Mouse (Mus musculus): Measurements from ENCODE around the gene Atp5mpl. TPM values are rescaled to one million over a fixed set of nuclear protein-coding genes. Genes with fewer than 3 reads are reported as not detected.

Gene Atp5mpl
- 100 to 1,000 TPM; 458 to 498 TPM for total RNA-seq (2021)
- long read RNA-seq, transcript Atp5mpl-201 (4 exons, 366 nt) = major isoform, 254 of 260 reads
- long read RNA-seq, partial matches to known transcripts = 2 of 260 reads
- long read RNA-seq, other reads (novel, unspliced or antisense) = 2 of 260 reads

DNA sequence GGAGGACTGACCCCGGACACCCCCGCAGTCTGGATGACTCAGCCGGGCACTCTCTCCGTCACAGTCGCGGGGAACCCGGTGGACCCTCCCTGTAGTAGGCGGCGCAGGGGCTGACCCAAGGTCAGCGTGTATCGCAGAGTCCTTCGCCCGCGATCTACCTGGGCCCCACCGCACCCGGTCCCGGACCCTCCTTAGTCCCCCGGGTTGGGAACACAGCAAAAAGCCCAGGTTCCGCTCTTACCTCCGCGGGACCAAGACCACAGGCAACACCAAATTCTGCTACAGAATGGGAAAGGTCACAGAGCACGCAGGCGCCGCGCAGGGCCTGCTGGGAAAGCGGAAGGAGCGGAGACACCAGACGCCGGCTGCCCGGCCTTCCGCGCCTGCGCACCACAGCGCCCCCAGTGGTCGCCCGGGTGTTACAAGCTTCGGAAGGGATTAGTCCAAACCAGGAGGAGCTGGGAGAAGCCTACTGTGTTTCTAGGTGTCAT, at the start of gene Atp5mpl:
TSS of gene Atp5mpl (minus strand) at position 295 of the 491 bp plus-strand sequence.
- DNase-seq (ENCODE audit: low spot score in 2 of 2) = peak; percentile 99

- DNase-seq (ENCODE audit: low spot score in 2 of 2) = no peak
Measured at GRCm38 (mm10) chr12:112016346-112016745, 49.6 kb upstream of the Atp5mpl start.

DNA sequence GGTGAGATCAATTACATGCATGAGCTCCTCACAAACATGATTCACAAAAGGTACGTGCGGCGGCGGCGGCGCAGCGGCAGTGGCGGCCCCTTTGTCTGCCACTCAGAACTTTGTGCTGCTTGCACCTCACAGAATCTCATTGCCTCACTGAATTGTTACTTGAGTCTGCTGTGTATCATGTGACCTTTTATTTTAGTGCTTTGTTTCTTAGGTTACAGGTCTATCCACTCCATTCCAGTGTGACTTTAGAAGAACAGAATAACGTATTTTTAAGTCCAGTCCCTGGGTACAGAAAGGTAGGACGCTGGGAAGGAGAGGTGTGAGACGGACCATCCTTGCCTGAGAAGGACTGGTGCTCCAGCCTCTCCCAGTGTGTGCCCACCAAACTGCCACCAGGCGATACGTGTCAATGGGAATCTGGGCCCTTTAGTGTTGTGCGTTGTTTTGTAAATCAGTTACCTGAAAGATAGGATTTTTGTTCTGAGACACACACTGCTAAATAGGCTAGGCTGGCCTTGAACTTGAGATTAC, 46.6 kb upstream of the Atp5mpl start:
- no peak for DNase-seq (ENCODE audit: low spot score in 2 of 2)

DNA sequence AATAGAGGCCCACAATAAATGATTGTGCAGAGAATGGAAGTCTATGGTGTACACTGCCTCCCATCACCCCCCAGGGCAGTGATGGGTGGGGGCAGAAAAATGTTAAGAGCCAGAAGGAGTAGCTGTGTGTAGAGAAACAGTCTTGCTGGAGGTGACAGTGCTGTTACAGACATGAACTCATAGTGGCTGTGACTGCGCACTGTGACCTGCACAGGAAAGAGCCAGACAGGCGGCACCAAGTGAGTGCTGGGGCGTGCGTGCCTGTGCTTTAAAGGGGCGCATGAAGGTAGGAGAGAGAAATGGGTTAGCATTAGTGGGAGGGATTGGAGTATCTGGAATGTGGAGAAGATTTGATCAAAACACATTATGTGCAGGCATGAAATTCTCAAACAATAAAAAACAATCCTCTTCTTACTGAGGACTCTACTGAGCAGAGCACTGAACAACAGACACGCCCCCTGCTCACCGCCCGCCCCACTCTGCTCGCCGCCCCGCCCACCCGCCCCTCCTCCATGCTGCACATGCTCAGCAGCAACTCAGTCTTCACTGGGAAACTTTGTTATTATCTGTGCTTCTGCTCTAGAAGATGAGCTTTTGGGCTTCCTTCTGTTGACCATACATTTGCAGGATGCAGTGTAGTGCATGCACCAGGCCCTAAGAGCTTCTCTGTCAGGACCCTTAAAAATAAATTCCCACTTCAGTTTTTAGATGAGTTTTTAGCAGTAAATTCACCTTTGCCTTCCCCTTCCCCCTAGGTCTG, 45.9 kb upstream of the Atp5mpl start:
- no peak for DNase-seq (ENCODE audit: low spot score in 2 of 2)

- peak; percentile 83 to 87 for DNase-seq (ENCODE audit: low spot score in 2 of 2)
Measured at GRCm38 (mm10) chr12:112001223-112001622, 34.4 kb upstream of the Atp5mpl start.

DNA sequence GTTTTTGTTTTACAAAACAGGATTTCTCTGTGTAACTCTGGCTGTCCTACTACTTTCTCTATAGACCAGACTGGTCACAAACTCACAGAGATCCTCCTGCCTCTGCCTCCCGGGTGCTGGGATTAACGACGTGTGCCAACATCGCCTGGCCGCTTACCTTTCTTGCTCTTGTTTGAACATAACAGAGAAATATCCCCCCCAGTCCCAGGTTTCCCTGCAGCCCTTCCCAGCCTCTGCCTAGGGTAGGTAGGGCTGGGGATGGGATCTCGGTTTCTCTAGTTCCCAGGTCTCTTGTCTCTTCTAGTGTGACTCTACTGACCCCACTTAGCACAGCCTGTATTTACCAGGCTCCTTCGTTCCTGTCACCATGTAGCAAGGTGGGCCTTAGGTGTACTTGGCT, 33.0 kb upstream of the Atp5mpl start:
- no peak for DNase-seq (ENCODE audit: low spot score in 2 of 2)

GRCm38 (mm10) chr12:111995161-111995560, 28.4 kb upstream of the Atp5mpl start:
- no peak for DNase-seq (ENCODE audit: low spot score in 2 of 2)

GRCm38 (mm10) chr12:111992626-111993025, 25.8 kb upstream of the Atp5mpl start:
- no peak for DNase-seq (ENCODE audit: low spot score in 2 of 2)

- DNase-seq (ENCODE audit: low spot score in 2 of 2) = no peak
Measured at GRCm38 (mm10) chr12:111986756-111987155, 20.0 kb upstream of the Atp5mpl start.

DNA sequence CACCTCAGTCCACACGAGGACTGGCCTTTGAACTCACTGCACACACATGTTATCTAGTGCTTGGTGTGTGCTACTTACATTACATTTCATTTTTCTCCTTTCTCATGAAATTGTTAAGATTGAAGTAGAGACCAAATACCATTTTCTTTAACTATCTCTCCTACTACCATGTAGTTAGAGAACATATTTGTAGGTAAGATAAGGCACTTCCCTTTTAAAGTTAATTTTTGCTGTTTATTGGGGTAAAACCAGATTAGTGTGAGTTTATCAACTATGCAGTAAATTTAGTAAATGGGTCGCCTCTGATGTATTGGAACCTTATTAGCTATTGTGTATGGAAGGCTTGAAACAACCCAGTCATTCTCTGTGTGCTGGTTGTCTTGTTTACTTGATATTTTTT, 16.4 kb upstream of the Atp5mpl start:
- DNase-seq (ENCODE audit: low spot score in 2 of 2) = no peak

GRCm38 (mm10) chr12:111981831-111982230, 15.1 kb upstream of the Atp5mpl start:
- no peak for DNase-seq (ENCODE audit: low spot score in 2 of 2)

- DNase-seq (ENCODE audit: low spot score in 2 of 2) = no peak
Measured at GRCm38 (mm10) chr12:111980887-111981367, 14.2 kb upstream of the Atp5mpl start, which contains the start of gene Rd3l. Gene Rd3l (minus strand): TSS chr12:111981317.

DNA sequence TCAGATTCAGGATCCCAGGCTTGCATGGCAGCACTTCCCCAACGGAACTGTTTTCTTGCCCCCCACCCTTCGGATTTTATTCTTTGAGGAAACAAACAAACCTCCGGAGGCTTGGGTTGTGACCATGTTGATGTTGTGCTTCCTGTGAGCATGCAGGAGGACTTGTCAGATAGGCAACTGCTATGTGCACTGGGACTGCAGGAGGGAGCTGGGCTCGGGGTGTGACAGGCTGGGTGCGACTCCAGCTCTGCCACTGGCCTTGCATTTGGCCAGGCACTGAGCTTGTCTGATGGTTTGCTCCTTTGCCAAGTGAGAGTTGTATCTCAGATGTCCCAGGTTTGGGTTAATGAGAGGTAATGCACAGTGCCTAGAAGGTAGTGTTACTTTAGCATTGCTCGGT, 11.5 kb upstream of the Atp5mpl start:
- DNase-seq (ENCODE audit: low spot score in 2 of 2) = no peak

- DNase-seq (ENCODE audit: low spot score in 2 of 2) = no peak
Measured at GRCm38 (mm10) chr12:111977138-111977537, 10.4 kb upstream of the Atp5mpl start.

DNA sequence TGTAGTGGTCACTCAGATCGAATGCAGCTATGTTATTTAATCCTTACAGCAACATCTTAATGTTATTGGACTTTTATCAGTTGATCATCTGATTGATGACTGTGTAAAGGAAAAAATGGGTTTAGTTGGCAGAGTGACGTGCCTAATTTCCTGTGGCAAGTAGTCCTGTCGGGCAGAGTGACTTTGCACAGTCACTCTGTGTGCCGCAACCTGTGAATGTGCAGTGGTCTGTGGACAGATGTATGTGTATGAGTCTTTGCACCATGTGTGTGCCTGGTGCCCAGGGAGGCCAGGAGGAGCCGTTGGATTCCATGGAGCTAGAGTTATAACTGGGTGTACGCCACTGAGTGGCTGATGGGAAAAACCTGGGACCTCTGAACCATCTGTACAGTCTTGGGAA, 7.8 kb upstream of the Atp5mpl start:
- DNase-seq (ENCODE audit: low spot score in 2 of 2) = no peak

DNA sequence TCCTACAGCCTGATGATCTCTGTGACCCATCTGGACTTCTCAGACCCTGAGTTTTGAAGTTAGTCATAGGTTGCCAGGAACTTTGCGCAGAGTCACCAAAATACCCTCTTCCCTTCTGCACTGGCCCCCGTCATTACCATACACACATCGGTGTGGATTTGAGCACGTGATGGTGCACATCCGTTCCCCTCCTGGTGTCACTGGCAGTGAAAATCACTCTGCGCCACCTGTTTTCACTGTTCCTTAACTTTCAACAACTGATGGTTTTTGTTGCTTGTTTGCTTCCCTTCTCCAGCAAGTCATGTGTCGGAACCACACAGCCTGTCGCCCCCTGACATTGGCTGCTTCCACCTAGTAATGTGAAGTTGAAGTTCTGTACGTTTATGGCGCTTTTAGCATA, 5.7 kb upstream of the Atp5mpl start:
- DNase-seq (ENCODE audit: low spot score in 2 of 2) = no peak

DNA sequence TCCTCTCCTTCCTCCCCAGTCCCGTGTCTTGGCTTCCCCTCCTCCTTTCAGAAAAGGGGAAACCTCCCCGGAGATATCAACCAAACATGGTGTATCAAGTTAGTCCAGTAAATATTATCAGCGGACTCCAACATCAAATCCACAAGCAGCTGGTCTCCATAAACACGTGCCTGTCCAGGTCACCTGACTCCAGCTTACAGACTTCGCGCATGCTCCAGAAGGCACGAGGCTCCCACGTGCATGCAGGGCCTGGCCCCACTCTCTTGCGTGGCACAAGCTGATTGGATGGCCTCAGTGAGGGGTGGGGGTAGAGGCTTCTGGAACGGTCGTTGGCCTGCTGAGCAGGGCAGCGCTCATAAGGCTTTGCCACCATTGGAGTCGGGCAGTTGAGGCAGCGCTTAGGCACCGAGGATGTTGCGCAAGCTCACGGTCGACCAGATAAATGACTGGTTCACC, 4.5 kb upstream of the Atp5mpl start, which contains the start of gene Tdrd9:
TSS of gene Tdrd9 (plus strand) at position 329 of the 456 bp plus-strand sequence.
- no peak for DNase-seq (ENCODE audit: low spot score in 2 of 2)

DNA sequence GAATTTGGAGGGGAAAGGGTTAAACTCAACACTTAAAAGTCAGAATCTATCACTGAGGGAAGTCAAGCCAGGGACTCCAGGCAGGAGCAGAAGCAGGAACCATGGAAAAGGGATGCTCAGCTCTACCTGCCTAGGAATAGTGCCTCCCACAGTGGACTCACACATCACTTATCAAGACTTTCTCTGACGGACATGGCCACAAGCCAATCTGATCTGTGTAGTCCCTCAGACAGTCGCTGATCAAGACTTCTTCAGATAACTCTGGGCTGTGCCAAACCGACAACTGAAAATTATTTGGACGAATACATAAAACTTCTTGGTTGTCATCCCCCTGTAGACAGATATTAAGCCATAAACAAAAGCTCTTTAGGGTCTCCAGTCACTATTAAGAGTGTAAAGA, 3.3 kb upstream of the Atp5mpl start:
- no peak for DNase-seq (ENCODE audit: low spot score in 2 of 2)

DNA sequence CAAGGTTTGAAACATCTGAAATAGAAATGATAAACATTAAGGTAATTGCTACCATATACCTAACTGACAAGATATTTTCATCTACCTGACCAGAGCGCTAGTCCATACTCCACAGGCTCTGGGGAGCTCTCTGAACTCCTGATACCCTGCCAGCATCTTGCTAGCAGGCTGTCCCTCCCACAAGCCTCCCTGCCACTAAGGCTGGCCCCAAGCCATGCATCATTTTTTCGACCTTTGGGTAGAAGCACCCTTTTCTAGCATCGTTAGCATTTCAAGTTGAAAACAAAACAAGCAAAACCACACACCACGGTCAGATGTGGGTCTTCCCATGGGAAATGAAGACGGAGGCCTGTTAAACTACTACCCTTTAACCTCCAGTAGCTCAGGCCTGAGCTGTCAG, 3.4 kb downstream of the Atp5mpl start:
- DNase-seq (ENCODE audit: low spot score in 2 of 2) = no peak

DNA sequence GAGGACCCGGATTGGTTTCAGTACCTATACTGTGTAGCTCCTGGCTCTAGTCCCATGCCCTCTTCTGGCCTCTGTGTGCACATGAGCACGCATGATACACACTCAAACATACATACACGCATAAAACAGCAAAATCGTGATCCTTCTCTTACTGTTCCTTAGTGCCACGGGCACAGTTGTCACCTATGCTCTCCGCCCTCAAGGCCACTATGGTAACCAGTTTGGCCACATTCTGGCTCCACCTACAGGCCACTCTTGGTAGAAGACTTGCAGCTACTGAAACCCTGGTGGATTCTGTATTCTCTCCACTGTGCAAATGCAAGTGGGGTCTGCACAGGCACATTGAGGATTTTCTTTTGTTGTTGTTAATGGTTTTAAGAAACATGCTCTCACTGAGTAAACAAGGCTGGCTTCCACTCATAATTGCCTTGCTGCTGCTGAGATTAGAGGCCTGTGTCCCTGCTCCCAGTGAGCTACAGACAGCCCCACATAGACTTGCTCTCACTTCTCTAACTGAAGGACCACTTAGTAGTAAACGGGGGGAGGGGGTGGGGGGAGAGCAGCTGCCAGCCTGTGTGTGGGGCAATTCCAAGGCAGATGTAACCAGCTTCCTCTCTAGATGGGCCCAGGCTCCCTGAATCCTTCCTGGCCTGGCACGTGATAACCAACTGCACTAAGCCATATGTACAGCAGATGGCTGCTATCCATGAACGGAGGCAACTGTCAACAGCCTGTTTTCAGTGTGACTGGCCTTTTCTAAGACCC, 8.5 kb downstream of the Atp5mpl start:
- peak; percentile 83 to 85 for DNase-seq (ENCODE audit: low spot score in 2 of 2)

DNA sequence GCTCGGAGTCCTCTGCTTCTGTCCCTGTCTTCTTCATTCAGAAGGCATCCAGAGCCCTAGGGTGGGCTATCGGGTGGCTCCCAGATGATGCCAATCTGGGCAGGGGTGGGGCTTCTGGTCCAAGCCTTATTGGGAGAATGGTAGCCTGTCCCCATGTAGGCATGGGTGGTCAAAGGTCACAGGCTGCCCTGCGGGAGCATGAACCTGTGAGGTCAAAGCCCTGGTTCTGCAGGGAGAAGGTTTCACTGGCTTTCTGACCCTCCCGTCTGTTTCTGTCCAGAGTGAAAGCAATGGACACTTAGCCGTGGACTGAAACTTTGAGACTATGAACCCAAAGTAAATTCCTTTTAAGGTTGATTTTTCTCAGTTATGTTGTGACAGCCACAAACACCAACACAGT, 10.6 kb downstream of the Atp5mpl start:
- DNase-seq (ENCODE audit: low spot score in 2 of 2) = no peak
